Mouse (Mus musculus) limb, embryonic 14.5 days (tissue): ENCODE data around the gene Sost. TPM values are rescaled to one million over a fixed set of nuclear protein-coding genes. Genes with fewer than 3 reads are reported as not detected.
A peak's percentile ranks its signal among the peaks of the same experiment; 100 is the strongest.

Source experiments
- ATAC-seq: fragments of 200-750 bp; cut with Nextera tagmentation; 2 replicates; pipeline ENCODE4 v1.8.0; 2017; ENCODE audit warnings: low read depth, moderate number of reproducible peaks, moderate TSS enrichment; ENCODE audit not compliant: low FRiP score
- DNase-seq: peaks from one replicate; pipeline ENCODE4 v3.0.0-alpha.2; 2015; ENCODE audit warnings: low spot score
- H3K27ac ChIP-seq: fragments of 300-500 bp; sonication (generic); replicated peaks from 2 replicates; pipeline ENCODE4 v1.5.1; 2014; ENCODE audit warnings: low read depth, mild to moderate bottlenecking, low read length, moderate library complexity, mixed read lengths
- H3K27me3 ChIP-seq: fragments of 300-500 bp; sonication (generic); 2 replicates; pipeline ENCODE4 v1.6.1; 2014; ENCODE audit warnings: low read length, mixed read lengths; ENCODE audit not compliant: control insufficient read depth, insufficient read depth
- H3K36me3 ChIP-seq: fragments of 300-500 bp; sonication (generic); 2 replicates; pipeline ENCODE4 v1.6.1; 2014; ENCODE audit warnings: mild to moderate bottlenecking, low read length, moderate library complexity, mixed read lengths; ENCODE audit not compliant: control insufficient read depth, insufficient read depth
- H3K4me1 ChIP-seq: fragments of 300-500 bp; sonication (generic); 2 replicates; pipeline ENCODE4 v1.6.1; 2014; ENCODE audit warnings: antibody characterized with exemption, low read length, mixed read lengths; ENCODE audit not compliant: control insufficient read depth, insufficient read depth
- H3K4me2 ChIP-seq: fragments of 300-500 bp; sonication (generic); replicated peaks from 2 replicates; pipeline ENCODE4 v1.6.1; 2014; ENCODE audit warnings: low read depth, mild to moderate bottlenecking, low read length, moderate library complexity; ENCODE audit not compliant: severe bottlenecking
- H3K4me3 ChIP-seq: fragments of 300-500 bp; sonication (generic); replicated peaks from 2 replicates; pipeline ENCODE4 v1.5.1; 2014; ENCODE audit warnings: low read length
- H3K9ac ChIP-seq: fragments of 300-500 bp; sonication (generic); 2 replicates; pipeline ENCODE4 v1.6.1; 2014; ENCODE audit warnings: mild to moderate bottlenecking, low read depth, low read length, moderate library complexity; ENCODE audit not compliant: severe bottlenecking
- H3K9me3 ChIP-seq: fragments of 300-500 bp; sonication (generic); 2 replicates; pipeline ENCODE4 v1.6.1; 2016; ENCODE audit warnings: low read length; ENCODE audit not compliant: control insufficient read depth
- POLR2A ChIP-seq: fragments of 200-500 bp; IDR thresholded peaks from 2 replicates; pipeline ENCODE4 v1.8.0; 2012; ENCODE audit warnings: inconsistent platforms, mild to moderate bottlenecking, moderate library complexity, borderline replicate concordance; ENCODE audit not compliant: insufficient read depth, insufficient read length; ENCODE audit errors: extremely low read depth
- WGBS: fragments of 180-500 bp; shearing (Covaris S2); extraction: QIAGEN DNeasy Blood & Tissue Kit; methylation state at CpG from one replicate; pipeline ENCODE4 v1.1.7; 2014; 5-methylcytosine and 5-hydroxymethylcytosine counted together
- polyA plus RNA-seq, 2 experiments: library from polyadenylated mRNA; depleted of rRNA in 1 of 2; stranded (reverse) in 1 of 2; unstranded in 1 of 2; fragments of >200 nt; fragmentation: Nextera tagmentation in 1 of 2; extraction: Ambion mirVana in 1 of 2; gene quantifications; 2 replicates each; pipeline versions ENCODE4 v1.2.1 to v1.2.3; 2012 to 2014

The Sost gene
- polyA plus RNA-seq, 2 experiments, result 0.88 TPM; not detected in 1

- no peaks in the 10 kb centered on the region for H3K9me3 ChIP-seq
- peak within 1 kb of the TSS; percentile 68 for H3K4me3 ChIP-seq
- WGBS, result 1% methylated on average over 67 of the region's 71 CpGs
- H3K36me3 ChIP-seq, result no peaks in the 10 kb centered on the region
- H3K4me2 ChIP-seq, result peak within 1 kb of the TSS; percentile 100
- H3K9ac ChIP-seq, result peak within 1 kb of the TSS; percentile 69
- ATAC-seq (peak; percentile 84), DNase-seq (peak; percentile 96)
- no peaks in the 10 kb centered on the region for H3K27me3 ChIP-seq
- peak within 1 kb of the TSS; percentile 50 for H3K27ac ChIP-seq
- no peak for TF ChIP-seq POLR2A
- 0 out of 2 replicates have a peak, but pooled peaks cover 10% of the 10 kb centered on the region for H3K4me1 ChIP-seq
Measured at GRCm38 (mm10) chr11:101984054-101985025, 17.5 kb upstream of the Sost start, which contains the start of gene Cfap97d1. TSS of gene Cfap97d1 (plus strand) at chr11:101984279.

GRCm38 (mm10) chr11:101983431-101983921 is 16.7 kb upstream of the Sost start:
- Histone ChIP-seq H3K9ac (no peak overlapping the region), H3K4me1 (0 out of 2 replicates have a peak, but pooled peaks cover 10% of the 10 kb centered on the region), H3K27ac (no peak overlapping the region), H3K4me2 (peak overlapping the region; percentile 100; the same call in 1 of the 2 replicates), H3K4me3 (peak overlapping the region; percentile 68; the same call in 1 of the 2 replicates), H3K27me3 (no peaks in the 10 kb centered on the region), H3K9me3 (no peaks in the 10 kb centered on the region), H3K36me3 (0 out of 2 replicates have a peak, but pooled peaks cover 3% of the 10 kb centered on the region)
- TF ChIP-seq POLR2A, result no peak
- ATAC-seq, result no peak
- DNase-seq, result no peak
- WGBS, result 68% methylated on average over 10 of the region's 10 CpGs

GRCm38 (mm10) chr11:101982981-101983411 is 16.2 kb upstream of the Sost start:
- no peak overlapping the region for H3K4me3 ChIP-seq
- H3K36me3 ChIP-seq, result 0 out of 2 replicates have a peak, but pooled peaks cover 3% of the 10 kb centered on the region
- H3K9ac ChIP-seq, result no peak overlapping the region
- no peak for DNase-seq
- H3K27ac ChIP-seq, result no peak overlapping the region
- no peaks in the 10 kb centered on the region for H3K9me3 ChIP-seq
- WGBS, result 55% methylated on average over 6 of the region's 6 CpGs
- H3K4me2 ChIP-seq, result no peak overlapping the region
- no peak for TF ChIP-seq POLR2A
- H3K4me1 ChIP-seq, result 0 out of 2 replicates have a peak, but pooled peaks cover 10% of the 10 kb centered on the region
- H3K27me3 ChIP-seq, result no peaks in the 10 kb centered on the region
- no peak for ATAC-seq

GRCm38 (mm10) chr11:101981850-101982249 is 15.0 kb upstream of the Sost start:
- no peak overlapping the region for H3K4me3 ChIP-seq
- H3K4me1 ChIP-seq, result 0 out of 2 replicates have a peak, but pooled peaks cover 10% of the 10 kb centered on the region
- H3K9me3 ChIP-seq, result no peaks in the 10 kb centered on the region
- H3K27me3 ChIP-seq, result no peaks in the 10 kb centered on the region
- ATAC-seq (no peak), DNase-seq (no peak)
- H3K36me3 ChIP-seq, result 0 out of 2 replicates have a peak, but pooled peaks cover 3% of the 10 kb centered on the region
- H3K9ac ChIP-seq, result no peak overlapping the region
- 82% methylated on average over 12 of the region's 12 CpGs for WGBS
- H3K4me2 ChIP-seq, result no peak overlapping the region
- TF ChIP-seq POLR2A, result no peak
- H3K27ac ChIP-seq, result no peak overlapping the region

DNA sequence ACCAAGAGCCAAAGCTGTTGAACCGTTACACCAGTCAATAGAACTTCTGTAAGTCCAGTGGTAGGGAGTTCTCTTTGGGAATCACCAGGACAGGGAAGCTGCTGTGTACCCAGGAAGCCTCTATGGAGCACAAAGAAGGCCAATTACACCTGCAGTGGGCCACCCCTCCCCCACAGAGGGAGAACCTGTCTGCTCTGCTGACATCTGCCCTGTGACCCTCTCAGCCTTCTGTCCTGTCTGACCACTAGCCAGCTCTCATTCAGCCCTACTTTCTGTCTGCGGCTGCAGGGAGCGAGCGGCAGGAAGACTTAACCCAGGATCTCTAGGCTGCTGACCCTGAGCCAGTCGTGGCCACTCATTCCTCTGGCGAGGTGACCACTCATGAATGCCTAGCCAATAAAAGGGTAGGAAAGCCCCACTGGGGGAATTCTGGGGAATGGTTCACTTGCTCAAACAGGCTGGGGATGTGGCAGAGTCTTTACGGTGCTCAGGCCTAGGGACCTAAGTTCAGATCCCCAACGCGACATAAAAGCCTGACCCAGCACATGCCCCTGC is 13.9 kb upstream of the Sost start:
- no peaks in the 10 kb centered on the region for H3K27me3 ChIP-seq
- H3K4me1 ChIP-seq, result 0 out of 2 replicates have a peak, but pooled peaks cover 5% of the 10 kb centered on the region
- no peak overlapping the region for H3K27ac ChIP-seq
- 75% methylated on average over 9 of the region's 9 CpGs for WGBS
- ATAC-seq (no peak), DNase-seq (no peak)
- H3K4me3 ChIP-seq, result no peak overlapping the region
- no peak overlapping the region for H3K4me2 ChIP-seq
- H3K9ac ChIP-seq, result no peak overlapping the region
- H3K36me3 ChIP-seq, result 0 out of 2 replicates have a peak, but pooled peaks cover 3% of the 10 kb centered on the region
- TF ChIP-seq POLR2A, result no peak
- no peaks in the 10 kb centered on the region for H3K9me3 ChIP-seq
